Mouse (Mus musculus): ENCODE data around the gene Tmem263.

- no peak for TF ChIP-seq TCF12 (IDR thresholded peaks at IDR 0.05; ENCODE audit: insufficient read depth, poor library complexity, severe bottlenecking)
- no peak for TF ChIP-seq POLR2A (IDR thresholded peaks at IDR 0.05; ENCODE audit: insufficient read length, low read depth)
- no peak for TF ChIP-seq MAX (IDR thresholded peaks at IDR 0.05; ENCODE audit: low read depth)
- no peak for TF ChIP-seq POLR2AphosphoS2 (IDR thresholded peaks at IDR 0.05; ENCODE audit: insufficient read length, low read depth)
- no peak for TF ChIP-seq E2F4 (IDR thresholded peaks at IDR 0.05; ENCODE audit: insufficient read depth)
These were observed 47.6 kb upstream of the Tmem263 start for GRCm38 (mm10) chr10:85054876-85055275.
